Mouse (Mus musculus) thymus, adult 2 months (tissue): ENCODE results near the gene Osbpl3.

Source experiments
- CTCF ChIP-seq: fragments of 200-500 bp; IDR thresholded peaks from 2 replicates; pipeline ENCODE4 v1.5.1; 2012; ENCODE audit warnings: mild to moderate bottlenecking, control low read depth, low read length, moderate library complexity, borderline replicate concordance; ENCODE audit not compliant: control insufficient read depth, poor library complexity, insufficient read depth; ENCODE audit errors: extremely low read depth
- POLR2A ChIP-seq: fragments of 200-500 bp; IDR thresholded peaks from 2 replicates; pipeline ENCODE4 v1.6.1; 2012; ENCODE audit warnings: mild to moderate bottlenecking, low read length, control low read depth, moderate library complexity; ENCODE audit not compliant: control insufficient read depth, poor library complexity, insufficient read depth; ENCODE audit errors: extremely low read depth

- no peak for TF ChIP-seq POLR2A
- TF ChIP-seq CTCF = no peak
These were observed 88.2 kb downstream of the Osbpl3 start for GRCm38 (mm10) chr6:50367836-50368235.
